Mouse (Mus musculus): ENCODE measurements around the gene Tyk2.

Gene Tyk2

DNA sequence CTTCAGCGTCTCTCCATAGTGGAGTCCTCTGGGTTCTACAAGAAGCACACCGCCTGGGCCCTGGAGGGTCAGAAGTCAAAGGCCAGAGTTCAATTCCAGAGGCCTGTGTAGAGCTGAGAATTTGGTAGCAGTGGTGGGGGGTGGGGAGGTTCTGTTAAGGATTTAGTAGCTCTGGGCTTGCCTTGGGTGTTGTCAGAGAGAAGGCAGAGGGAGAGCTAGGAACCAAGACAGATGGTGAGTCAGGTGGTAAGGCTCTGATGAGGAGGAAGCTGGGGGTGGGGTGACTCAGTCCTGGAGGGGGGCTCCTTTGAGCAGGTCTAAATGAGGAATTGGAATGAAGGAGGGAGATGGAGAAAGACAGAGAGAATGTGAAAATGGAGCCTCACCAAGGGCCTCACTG is 68.1 kb downstream of the Tyk2 start:
- DNase-seq (ENCODE audit: extremely low spot score): no peak
